Mouse (Mus musculus): ENCODE measurements at regions not wholly inside any gene's neighbourhood (a gene's known extent, or its start where the extent isn't known, plus 50 kb on each side); places are given as distances from the start of the nearest gene placed in this dataset.

GRCm38 (mm10) chr10:19412926-19413325 is 56.6 kb downstream of the Olig3 start:
- Histone ChIP-seq H3K9ac (ENCODE audit: low read depth, low read length) (no peak overlapping the region), H3K4me3 (ENCODE audit: low read depth, low read length) (no peak overlapping the region), H3K4me1 (ENCODE audit: control insufficient read depth, insufficient read depth, low read length) (no peaks in the 10 kb centered on the region), H3K36me3 (ENCODE audit: control insufficient read depth, insufficient read depth, low read length) (no peaks in the 10 kb centered on the region), H3K4me2 (no peak overlapping the region), H3K9me3 (replicated peaks; ENCODE audit: control insufficient read depth, low read length) (no peaks in the 10 kb centered on the region), H3K27ac (ENCODE audit: low read depth, low read length) (no peak overlapping the region), H3K27me3 (ENCODE audit: control insufficient read depth, insufficient read depth, low read length) (no peaks in the 10 kb centered on the region)
- no peak for ATAC-seq (replicated peaks; ENCODE audit: insufficient number of reproducible peaks, low FRiP score, low TSS enrichment)
- WGBS (ENCODE audit: insufficient replicate concordance): 45% methylated on average over 2 of the region's 2 CpGs

- Histone ChIP-seq H3K9me3 (replicated peaks; ENCODE audit: control insufficient read depth, low read length) (no peaks in the 10 kb centered on the region), H3K27ac (ENCODE audit: low read depth, low read length) (no peak overlapping the region), H3K9ac (ENCODE audit: low read depth, low read length) (no peak overlapping the region), H3K4me1 (ENCODE audit: control insufficient read depth, insufficient read depth, low read length) (no peaks in the 10 kb centered on the region), H3K4me3 (ENCODE audit: low read depth, low read length) (no peak overlapping the region), H3K27me3 (ENCODE audit: control insufficient read depth, insufficient read depth, low read length) (no peaks in the 10 kb centered on the region), H3K36me3 (ENCODE audit: control insufficient read depth, insufficient read depth, low read length) (no peaks in the 10 kb centered on the region), H3K4me2 (no peak overlapping the region)
- ATAC-seq (replicated peaks; ENCODE audit: insufficient number of reproducible peaks, low FRiP score, low TSS enrichment): no peak
- WGBS (ENCODE audit: insufficient replicate concordance): 42% methylated on average over 5 of the region's 5 CpGs
Observed at GRCm38 (mm10) chr10:19413935-19414334, 57.6 kb downstream of the Olig3 start.

DNA sequence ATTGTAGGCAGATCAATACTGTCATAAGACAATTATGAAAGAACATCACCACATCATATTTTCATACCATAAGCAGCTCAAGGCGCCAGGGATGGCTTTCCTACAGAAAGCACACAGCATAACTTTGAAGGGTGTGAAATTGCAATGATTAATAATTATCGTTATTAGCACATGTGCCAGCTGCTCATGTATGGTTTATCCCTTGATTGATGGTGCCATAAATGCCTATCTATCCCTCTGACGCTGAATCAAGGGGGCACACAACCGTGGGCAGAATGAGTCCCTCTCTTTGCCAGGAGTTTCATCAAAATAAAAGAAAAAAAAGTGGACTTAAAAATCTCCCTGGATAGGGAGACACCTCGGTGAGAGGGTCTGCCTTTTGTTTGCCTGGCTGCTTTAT is 58.5 kb downstream of the Olig3 start:
- 57% methylated on average over 5 of the region's 5 CpGs for WGBS (ENCODE audit: insufficient replicate concordance)
- Histone ChIP-seq H3K4me3 (ENCODE audit: low read depth, low read length) (no peak overlapping the region), H3K4me2 (no peak overlapping the region), H3K27me3 (ENCODE audit: control insufficient read depth, insufficient read depth, low read length) (no peaks in the 10 kb centered on the region), H3K36me3 (ENCODE audit: control insufficient read depth, insufficient read depth, low read length) (no peaks in the 10 kb centered on the region), H3K4me1 (ENCODE audit: control insufficient read depth, insufficient read depth, low read length) (no peaks in the 10 kb centered on the region), H3K9ac (ENCODE audit: low read depth, low read length) (no peak overlapping the region), H3K27ac (ENCODE audit: low read depth, low read length) (no peak overlapping the region), H3K9me3 (replicated peaks; ENCODE audit: control insufficient read depth, low read length) (0 out of 2 replicates have a peak, but pooled peaks cover under 1% of the 10 kb centered on the region)
- no peak for ATAC-seq (replicated peaks; ENCODE audit: insufficient number of reproducible peaks, low FRiP score, low TSS enrichment)

DNA sequence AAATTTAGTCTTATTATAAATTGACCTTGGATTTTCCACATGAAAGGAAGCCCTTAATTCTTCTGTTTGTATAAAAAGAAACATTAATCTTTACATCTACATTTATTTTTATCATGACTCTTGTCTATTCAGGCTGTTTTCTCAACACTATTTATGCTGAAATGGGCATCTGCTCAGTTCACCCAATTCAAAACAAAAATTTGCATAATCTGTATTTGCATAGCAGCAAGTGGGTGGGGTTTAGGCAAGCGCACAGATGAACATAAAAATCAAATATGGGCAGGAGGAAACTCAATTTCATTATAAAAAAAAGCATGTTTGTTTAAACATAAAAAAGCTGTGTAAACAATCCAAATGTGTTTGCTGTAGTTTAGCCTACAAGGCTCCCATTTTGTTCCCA is 67.7 kb downstream of the Olig3 start:
- H3K36me3 ChIP-seq (ENCODE audit: control insufficient read depth, insufficient read depth, low read length): no peaks in the 10 kb centered on the region
- no peaks in the 10 kb centered on the region for H3K4me1 ChIP-seq (ENCODE audit: control insufficient read depth, insufficient read depth, low read length)
- H3K4me3 ChIP-seq (ENCODE audit: low read depth, low read length): no peak overlapping the region
- ATAC-seq (replicated peaks; ENCODE audit: insufficient number of reproducible peaks, low FRiP score, low TSS enrichment): no peak
- no peak overlapping the region for H3K4me2 ChIP-seq
- H3K27ac ChIP-seq (ENCODE audit: low read depth, low read length): no peak overlapping the region
- 70% methylated on average over 1 of the region's 1 CpGs for WGBS (ENCODE audit: insufficient replicate concordance)
- H3K27me3 ChIP-seq (ENCODE audit: control insufficient read depth, insufficient read depth, low read length): no peaks in the 10 kb centered on the region
- H3K9ac ChIP-seq (ENCODE audit: low read depth, low read length): no peak overlapping the region
- 0 out of 2 replicates have a peak, but pooled peaks cover 2% of the 10 kb centered on the region for H3K9me3 ChIP-seq (replicated peaks; ENCODE audit: control insufficient read depth, low read length)

- no peak for ATAC-seq (replicated peaks; ENCODE audit: insufficient number of reproducible peaks, low FRiP score, low TSS enrichment)
- no peak overlapping the region for H3K9ac ChIP-seq (ENCODE audit: low read depth, low read length)
- no peaks in the 10 kb centered on the region for H3K4me1 ChIP-seq (ENCODE audit: control insufficient read depth, insufficient read depth, low read length)
- WGBS (ENCODE audit: insufficient replicate concordance): 75% methylated on average over 3 of the region's 3 CpGs
- no peak overlapping the region for H3K4me3 ChIP-seq (ENCODE audit: low read depth, low read length)
- no peak overlapping the region for H3K4me2 ChIP-seq
- no peaks in the 10 kb centered on the region for H3K36me3 ChIP-seq (ENCODE audit: control insufficient read depth, insufficient read depth, low read length)
- H3K9me3 ChIP-seq (replicated peaks; ENCODE audit: control insufficient read depth, low read length): 0 out of 2 replicates have a peak, but pooled peaks cover under 1% of the 10 kb centered on the region
- H3K27me3 ChIP-seq (ENCODE audit: control insufficient read depth, insufficient read depth, low read length): no peaks in the 10 kb centered on the region
- no peak overlapping the region for H3K27ac ChIP-seq (ENCODE audit: low read depth, low read length)
Observed at GRCm38 (mm10) chr10:19424961-19425360, 68.6 kb downstream of the Olig3 start.

DNA sequence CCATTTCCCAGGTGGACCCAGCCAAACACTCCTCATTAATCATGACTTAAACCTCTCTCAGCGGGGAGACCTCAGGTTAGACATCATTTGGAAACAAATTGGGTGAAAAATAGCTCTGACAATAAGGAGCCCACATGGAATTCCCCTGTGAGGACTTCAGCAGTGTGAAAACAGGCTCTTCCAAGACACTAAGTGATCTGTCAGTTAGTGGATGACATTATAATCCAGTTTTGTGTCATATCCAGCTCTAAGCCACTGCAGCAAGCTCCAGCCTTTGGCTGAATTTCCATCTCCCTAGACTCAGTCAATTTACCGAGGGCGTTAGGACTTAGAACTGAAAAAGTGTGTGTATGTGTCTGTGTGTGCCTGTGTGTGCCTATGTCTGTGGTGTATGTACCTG is 70.5 kb downstream of the Olig3 start:
- Histone ChIP-seq H3K4me1 (ENCODE audit: control insufficient read depth, insufficient read depth, low read length) (no peaks in the 10 kb centered on the region), H3K36me3 (ENCODE audit: control insufficient read depth, insufficient read depth, low read length) (no peaks in the 10 kb centered on the region), H3K4me3 (ENCODE audit: low read depth, low read length) (no peak overlapping the region), H3K9ac (ENCODE audit: low read depth, low read length) (no peak overlapping the region), H3K9me3 (replicated peaks; ENCODE audit: control insufficient read depth, low read length) (no peaks in the 10 kb centered on the region), H3K4me2 (no peak overlapping the region), H3K27ac (ENCODE audit: low read depth, low read length) (no peak overlapping the region), H3K27me3 (ENCODE audit: control insufficient read depth, insufficient read depth, low read length) (no peaks in the 10 kb centered on the region)
- 71% methylated on average over 3 of the region's 3 CpGs for WGBS (ENCODE audit: insufficient replicate concordance)
- no peak for ATAC-seq (replicated peaks; ENCODE audit: insufficient number of reproducible peaks, low FRiP score, low TSS enrichment)

DNA sequence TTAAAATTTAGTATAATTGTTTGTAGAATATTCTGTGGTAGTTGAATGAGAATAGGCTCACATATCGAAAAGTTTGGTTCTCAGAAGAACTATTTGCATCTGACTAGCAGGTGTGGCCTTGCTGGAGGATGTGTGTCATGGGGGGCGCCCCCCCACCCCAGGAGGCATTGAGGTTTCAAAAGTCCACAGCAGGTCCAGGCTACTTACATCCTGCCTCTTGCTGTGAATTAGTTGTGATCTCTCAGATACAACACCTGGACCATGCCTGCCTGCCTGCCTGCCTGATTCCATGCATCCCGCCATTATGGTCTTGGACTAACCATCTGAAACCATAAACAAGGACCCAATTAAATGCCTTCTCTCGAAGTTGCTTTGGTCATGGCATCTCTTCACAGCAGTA is 76.2 kb downstream of the Olig3 start:
- Histone ChIP-seq H3K4me2 (no peak overlapping the region), H3K27me3 (ENCODE audit: control insufficient read depth, insufficient read depth, low read length) (no peaks in the 10 kb centered on the region), H3K9ac (ENCODE audit: low read depth, low read length) (no peak overlapping the region), H3K9me3 (replicated peaks; ENCODE audit: control insufficient read depth, low read length) (no peaks in the 10 kb centered on the region), H3K27ac (ENCODE audit: low read depth, low read length) (no peak overlapping the region), H3K36me3 (ENCODE audit: control insufficient read depth, insufficient read depth, low read length) (no peaks in the 10 kb centered on the region), H3K4me1 (ENCODE audit: control insufficient read depth, insufficient read depth, low read length) (no peaks in the 10 kb centered on the region), H3K4me3 (ENCODE audit: low read depth, low read length) (no peak overlapping the region)
- no peak for ATAC-seq (replicated peaks; ENCODE audit: insufficient number of reproducible peaks, low FRiP score, low TSS enrichment)
- WGBS (ENCODE audit: insufficient replicate concordance): 80% methylated on average over 4 of the region's 4 CpGs

GRCm38 (mm10) chr10:19434661-19435060 is 78.3 kb downstream of the Olig3 start:
- Histone ChIP-seq H3K4me1 (ENCODE audit: control insufficient read depth, insufficient read depth, low read length) (no peaks in the 10 kb centered on the region), H3K9me3 (replicated peaks; ENCODE audit: control insufficient read depth, low read length) (no peaks in the 10 kb centered on the region), H3K27me3 (ENCODE audit: control insufficient read depth, insufficient read depth, low read length) (no peaks in the 10 kb centered on the region), H3K27ac (ENCODE audit: low read depth, low read length) (no peak overlapping the region), H3K4me3 (ENCODE audit: low read depth, low read length) (no peak overlapping the region), H3K4me2 (no peak overlapping the region), H3K9ac (ENCODE audit: low read depth, low read length) (no peak overlapping the region), H3K36me3 (ENCODE audit: control insufficient read depth, insufficient read depth, low read length) (no peaks in the 10 kb centered on the region)
- 83% methylated on average over 6 of the region's 6 CpGs for WGBS (ENCODE audit: insufficient replicate concordance)
- no peak for ATAC-seq (replicated peaks; ENCODE audit: insufficient number of reproducible peaks, low FRiP score, low TSS enrichment)

DNA sequence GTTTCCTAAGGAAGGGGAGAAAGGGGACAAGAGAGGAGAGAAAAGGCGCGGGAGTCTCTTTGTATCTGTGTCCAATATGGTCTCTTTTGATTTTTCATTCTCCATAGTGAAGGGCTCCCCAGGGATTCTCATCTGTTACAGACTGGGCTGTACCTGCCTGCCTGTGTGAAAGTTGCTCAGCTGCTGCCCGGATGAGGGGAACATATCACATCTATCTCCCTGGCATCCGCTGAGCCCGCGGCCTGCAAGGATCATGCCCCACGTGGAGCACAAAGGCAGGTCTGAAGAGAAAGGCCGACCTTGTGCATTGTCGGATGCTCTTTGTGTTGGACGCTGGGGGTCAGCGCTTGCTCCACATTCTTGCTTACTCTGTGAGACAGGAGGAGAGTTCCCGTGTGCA is 85.5 kb downstream of the Olig3 start:
- no peaks in the 10 kb centered on the region for H3K9me3 ChIP-seq (replicated peaks; ENCODE audit: control insufficient read depth, low read length)
- no peak overlapping the region for H3K4me3 ChIP-seq (ENCODE audit: low read depth, low read length)
- H3K4me2 ChIP-seq: no peak overlapping the region
- no peaks in the 10 kb centered on the region for H3K27me3 ChIP-seq (ENCODE audit: control insufficient read depth, insufficient read depth, low read length)
- no peak overlapping the region for H3K27ac ChIP-seq (ENCODE audit: low read depth, low read length)
- no peak for ATAC-seq (replicated peaks; ENCODE audit: insufficient number of reproducible peaks, low FRiP score, low TSS enrichment)
- WGBS (ENCODE audit: insufficient replicate concordance): 64% methylated on average over 12 of the region's 12 CpGs
- no peaks in the 10 kb centered on the region for H3K36me3 ChIP-seq (ENCODE audit: control insufficient read depth, insufficient read depth, low read length)
- no peaks in the 10 kb centered on the region for H3K4me1 ChIP-seq (ENCODE audit: control insufficient read depth, insufficient read depth, low read length)
- H3K9ac ChIP-seq (ENCODE audit: low read depth, low read length): no peak overlapping the region

All from heart, embryonic 11.5 days (tissue).